Mouse (Mus musculus): ENCODE results near the gene Anxa11. TPM values are rescaled to one million over a fixed set of nuclear protein-coding genes. Genes with fewer than 3 reads are reported as not detected.
"Not testable (repeated sequence)": the region's sequence is repeated elsewhere in the genome, so short reads cannot be mapped to it uniquely, and the experiment has no call there.

Anxa11 gene
- polyA plus RNA-seq, 1 experiment from 2014 or later, result 7.3 TPM

DNA sequence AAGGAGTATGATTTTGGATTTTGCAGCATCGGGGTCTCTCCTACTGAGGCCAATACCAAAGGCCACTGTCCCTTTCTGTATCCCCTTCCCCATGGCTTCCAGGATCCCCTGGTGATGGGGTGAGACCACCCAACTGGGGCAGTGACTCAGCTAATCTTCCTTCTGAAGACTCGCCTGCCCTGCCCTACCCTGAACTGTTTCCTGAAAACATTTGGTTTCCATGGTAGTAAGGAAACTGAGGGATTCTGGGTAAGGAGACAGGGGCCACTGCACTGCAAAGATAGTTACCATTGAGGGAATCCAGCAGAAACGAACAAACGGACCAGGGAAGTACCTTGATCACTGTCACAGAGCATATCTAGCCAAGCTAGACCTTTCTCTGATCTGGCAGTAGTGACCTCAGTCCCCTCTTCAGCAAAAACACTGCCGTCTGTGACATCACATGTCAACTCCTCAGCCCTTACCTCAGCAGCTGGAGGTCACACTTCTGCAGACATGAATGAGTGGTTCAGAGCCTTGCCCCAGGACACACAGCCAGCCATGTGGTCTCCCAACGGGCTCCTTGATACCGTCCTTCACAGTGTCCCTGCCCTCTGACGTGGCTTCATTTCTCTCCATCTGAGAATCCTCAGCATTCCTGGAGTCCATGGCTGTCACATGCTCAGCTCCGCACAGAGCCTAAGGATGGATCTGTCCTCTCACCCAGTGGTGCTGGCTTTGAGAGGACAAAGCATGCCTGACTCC is 27.4 kb downstream of the Anxa11 start:
- ATAC-seq (ENCODE audit: low read depth), result no peak
- H3K27ac ChIP-seq, result no peak overlapping the region

DNA sequence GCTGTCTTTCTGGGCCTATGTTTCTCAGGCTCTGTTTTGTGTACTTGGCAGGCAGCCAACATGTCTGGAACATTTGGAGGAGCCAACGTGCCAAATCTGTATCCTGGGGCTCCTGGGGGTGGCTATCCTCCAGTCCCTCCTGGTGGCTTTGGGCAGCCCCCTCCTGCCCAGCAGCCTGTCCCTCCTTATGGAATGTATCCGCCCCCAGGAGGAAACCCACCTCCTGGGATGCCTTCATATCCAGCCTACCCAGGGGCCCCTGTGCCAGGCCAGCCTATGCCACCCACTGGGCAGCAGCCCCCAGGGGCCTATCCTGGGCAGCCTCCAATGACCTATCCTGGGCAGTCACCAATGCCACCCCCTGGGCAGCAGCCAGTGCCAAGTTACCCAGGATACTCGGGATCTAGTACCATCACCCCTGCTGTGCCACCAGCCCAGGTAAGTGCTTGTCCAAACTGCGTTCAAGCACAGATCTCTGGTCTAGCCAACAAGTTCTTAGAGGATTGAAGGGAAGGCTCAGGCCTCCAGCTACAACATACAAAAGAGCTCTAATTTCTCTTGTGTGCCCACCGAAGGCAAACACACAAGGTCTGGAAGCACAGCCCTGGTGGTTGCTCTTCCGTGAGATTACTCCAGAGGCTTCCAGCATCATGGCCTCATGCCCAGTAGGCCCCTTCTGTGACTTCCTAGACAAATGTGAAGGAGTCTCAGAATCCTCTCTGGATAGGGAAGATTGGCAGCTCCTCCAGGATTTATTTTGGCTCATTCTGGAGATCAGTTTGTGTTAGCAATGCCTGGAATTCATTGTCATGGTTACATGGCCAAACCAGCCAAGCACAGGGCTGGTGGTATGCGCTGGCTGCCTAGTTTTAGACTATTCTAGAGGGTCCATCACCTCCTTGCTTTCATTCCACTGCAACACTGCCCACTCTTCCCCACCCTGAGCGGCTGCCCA is 30.8 kb downstream of the Anxa11 start:
- Histone ChIP-seq H3K36me3 (0 out of 2 replicates have a peak, but pooled peaks cover 5% of the 10 kb centered on the region), H3K4me2 (no peak overlapping the region), H3K9me3 (replicated peaks) (no peaks in the 10 kb centered on the region), H3K4me3 (replicated peaks) (no peak overlapping the region), H3K9ac (no peak overlapping the region), H3K27me3 (no peaks in the 10 kb centered on the region), H3K4me1 (replicated peaks) (peaks cover 16% of the 10 kb centered on the region), H3K27ac (no peak overlapping the region)
- ATAC-seq (ENCODE audit: low read depth), result no peak
- WGBS (ENCODE audit: insufficient replicate concordance), result 75% methylated on average over 8 of the region's 8 CpGs
- DNase-seq, result no peak

More for the DNA sequence above, 27.4 kb downstream of the Anxa11 start:
- DNase-seq, result no peak
- peaks cover 29% of the 10 kb centered on the region for H3K4me1 ChIP-seq (replicated peaks)
- H3K27me3 ChIP-seq, result no peaks in the 10 kb centered on the region
- WGBS (ENCODE audit: insufficient replicate concordance), result 47% methylated on average over 9 of the region's 9 CpGs
- no peaks in the 10 kb centered on the region for H3K9me3 ChIP-seq (replicated peaks)
- H3K4me2 ChIP-seq, result no peak overlapping the region
- H3K9ac ChIP-seq, result no peak overlapping the region
- H3K36me3 ChIP-seq, result 0 out of 2 replicates have a peak, but pooled peaks cover 4% of the 10 kb centered on the region
- H3K4me3 ChIP-seq (replicated peaks), result no peak overlapping the region

GRCm38 (mm10) chr14:25876640-25877039 is 34.7 kb downstream of the Anxa11 start:
- not testable (repeated sequence) for H3K27me3 ChIP-seq; H3K9ac ChIP-seq; H3K27ac ChIP-seq; H3K36me3 ChIP-seq; ATAC-seq (ENCODE audit: low read depth); H3K9me3 ChIP-seq (replicated peaks); H3K4me2 ChIP-seq; H3K4me3 ChIP-seq (replicated peaks); H3K4me1 ChIP-seq (replicated peaks); DNase-seq
- no CpG with 5 or more reads among the region's 7 CpGs for WGBS (ENCODE audit: insufficient replicate concordance)

DNA sequence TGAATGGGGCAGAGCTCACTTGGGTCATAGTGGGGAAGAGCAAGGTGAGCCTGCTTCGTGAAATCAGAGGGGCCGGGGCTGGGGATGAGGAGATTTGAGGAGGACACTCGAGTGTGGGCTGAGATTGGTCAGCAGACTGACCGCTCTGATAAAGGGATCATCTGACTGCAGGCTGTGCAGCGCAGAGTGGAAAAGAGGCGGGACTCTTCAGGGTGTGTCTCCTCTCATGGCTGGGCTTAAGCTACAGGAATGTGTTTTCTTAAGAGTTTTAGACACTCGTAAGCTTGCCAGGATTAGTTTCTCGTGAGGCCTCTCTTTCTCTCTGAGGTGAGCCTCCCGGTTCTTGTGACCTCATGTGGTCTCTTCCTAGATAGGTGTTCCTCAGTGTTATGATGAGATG is 39.8 kb downstream of the Anxa11 start:
- not testable (repeated sequence) for H3K9ac ChIP-seq; H3K27me3 ChIP-seq; H3K4me2 ChIP-seq; H3K9me3 ChIP-seq (replicated peaks); H3K27ac ChIP-seq; H3K4me1 ChIP-seq (replicated peaks); H3K4me3 ChIP-seq (replicated peaks); DNase-seq; H3K36me3 ChIP-seq; ATAC-seq (ENCODE audit: low read depth)
- WGBS (ENCODE audit: insufficient replicate concordance), result no CpG with 5 or more reads among the region's 9 CpGs

GRCm38 (mm10) chr14:25885886-25886285 is 43.9 kb downstream of the Anxa11 start:
- H3K4me3 ChIP-seq (replicated peaks); H3K9ac ChIP-seq; DNase-seq; H3K27me3 ChIP-seq; ATAC-seq (ENCODE audit: low read depth); H3K36me3 ChIP-seq; H3K4me1 ChIP-seq (replicated peaks); H3K4me2 ChIP-seq; H3K9me3 ChIP-seq (replicated peaks); H3K27ac ChIP-seq: not testable (repeated sequence)
- no CpG with 5 or more reads among the region's 12 CpGs for WGBS (ENCODE audit: insufficient replicate concordance)

DNA sequence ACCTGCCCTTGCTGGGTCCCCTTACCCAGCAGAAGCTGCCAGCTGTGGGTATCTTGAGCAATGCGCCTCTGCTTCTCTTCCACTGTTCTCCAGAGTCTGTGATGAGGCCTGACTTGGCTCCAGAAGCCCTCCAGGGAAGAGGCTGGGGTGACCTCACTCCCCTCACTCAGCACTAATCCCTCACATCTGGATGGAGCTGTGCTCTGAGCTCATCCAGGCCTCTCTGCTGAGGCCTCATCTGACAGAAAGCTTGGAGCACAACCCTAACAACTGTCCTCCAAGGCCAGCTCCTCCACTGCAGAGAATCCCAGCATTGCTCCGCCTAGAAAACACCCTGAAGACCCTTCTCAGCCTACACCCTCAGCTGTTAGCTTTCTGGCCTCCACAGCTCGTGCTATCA is 52.6 kb downstream of the Anxa11 start:
- no CpG with 5 or more reads among the region's 3 CpGs for WGBS (ENCODE audit: insufficient replicate concordance)
- H3K4me2 ChIP-seq; ATAC-seq (ENCODE audit: low read depth): not testable (repeated sequence)

GRCm38 (mm10) chr14:25895686-25896085 is 53.7 kb downstream of the Anxa11 start:
- not testable (repeated sequence) for H3K4me1 ChIP-seq (replicated peaks); H3K9ac ChIP-seq; DNase-seq; ATAC-seq (ENCODE audit: low read depth); H3K9me3 ChIP-seq (replicated peaks); H3K36me3 ChIP-seq; H3K27me3 ChIP-seq; H3K27ac ChIP-seq; H3K4me3 ChIP-seq (replicated peaks); H3K4me2 ChIP-seq
- WGBS (ENCODE audit: insufficient replicate concordance), result no CpG with 5 or more reads among the region's 7 CpGs

More for the DNA sequence above, 52.6 kb downstream of the Anxa11 start:
- H3K9me3 ChIP-seq (replicated peaks); H3K36me3 ChIP-seq; H3K9ac ChIP-seq; H3K27me3 ChIP-seq; H3K4me3 ChIP-seq (replicated peaks); H3K27ac ChIP-seq; H3K4me1 ChIP-seq (replicated peaks); DNase-seq: not testable (repeated sequence)

GRCm38 (mm10) chr14:25903000-25903399 is 61.0 kb downstream of the Anxa11 start, which contains the start of gene Plac9a:
TSS of gene Plac9a (minus strand) at chr14:25903100.
- H3K4me1 ChIP-seq (replicated peaks); H3K36me3 ChIP-seq; DNase-seq; H3K9me3 ChIP-seq (replicated peaks); ATAC-seq (ENCODE audit: low read depth); H3K4me2 ChIP-seq; H3K4me3 ChIP-seq (replicated peaks); H3K27ac ChIP-seq; H3K9ac ChIP-seq; H3K27me3 ChIP-seq: not testable (repeated sequence)
- no CpG with 5 or more reads among the region's 10 CpGs for WGBS (ENCODE audit: insufficient replicate concordance)

GRCm38 (mm10) chr14:25905243-25905642 is 63.3 kb downstream of the Anxa11 start:
- not testable (repeated sequence) for H3K27me3 ChIP-seq; H3K4me2 ChIP-seq; H3K9me3 ChIP-seq (replicated peaks); DNase-seq; H3K36me3 ChIP-seq; H3K4me3 ChIP-seq (replicated peaks); H3K9ac ChIP-seq; ATAC-seq (ENCODE audit: low read depth); H3K27ac ChIP-seq; H3K4me1 ChIP-seq (replicated peaks)
- WGBS (ENCODE audit: insufficient replicate concordance), result 50% methylated on average over 1 of the region's 5 CpGs

DNA sequence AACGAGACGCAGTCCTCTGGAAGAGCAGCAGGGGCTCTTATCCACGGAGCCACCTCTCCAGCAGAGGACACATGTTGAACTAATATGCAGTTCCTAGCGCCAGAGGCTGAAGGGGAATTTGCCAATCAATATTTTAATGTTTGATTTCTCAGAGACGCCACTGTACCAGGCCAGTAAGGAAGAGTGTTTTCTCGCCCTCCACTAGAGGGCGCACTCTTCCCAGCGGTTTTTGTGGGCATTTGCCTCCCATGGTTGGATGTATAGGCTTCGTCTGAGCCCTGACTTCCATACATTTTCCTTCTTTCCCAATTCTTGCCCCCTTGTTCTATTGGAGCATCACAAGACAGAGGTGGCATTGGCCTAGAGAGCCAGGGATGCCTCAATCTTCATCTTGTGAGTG is 65.3 kb downstream of the Anxa11 start:
- H3K27me3 ChIP-seq; H3K27ac ChIP-seq; H3K4me3 ChIP-seq (replicated peaks); H3K4me1 ChIP-seq (replicated peaks); H3K9ac ChIP-seq; H3K36me3 ChIP-seq; H3K9me3 ChIP-seq (replicated peaks); ATAC-seq (ENCODE audit: low read depth); DNase-seq; H3K4me2 ChIP-seq: not testable (repeated sequence)
- WGBS (ENCODE audit: insufficient replicate concordance), result no CpG with 5 or more reads among the region's 9 CpGs

- H3K27me3 ChIP-seq; H3K9me3 ChIP-seq (replicated peaks); H3K4me2 ChIP-seq; H3K9ac ChIP-seq; ATAC-seq (ENCODE audit: low read depth); H3K27ac ChIP-seq; H3K36me3 ChIP-seq; H3K4me3 ChIP-seq (replicated peaks); DNase-seq; H3K4me1 ChIP-seq (replicated peaks): not testable (repeated sequence)
- WGBS (ENCODE audit: insufficient replicate concordance), result no CpG with 5 or more reads among the region's 8 CpGs
Observed at GRCm38 (mm10) chr14:25908976-25909375, 67.0 kb downstream of the Anxa11 start.
